Mouse (Mus musculus): Measurements from ENCODE around the gene Ofcc1. TPM values are rescaled to one million over a fixed set of nuclear protein-coding genes. Genes with fewer than 3 reads are reported as not detected.

The Ofcc1 gene
- polyA plus RNA-seq, 1 experiment from 2014 or later, result not detected

GRCm38 (mm10) chr13:40000236-40000635 is 361.0 kb downstream of the Ofcc1 start:
- DNase-seq (ENCODE audit: low spot score), result no peak

DNA sequence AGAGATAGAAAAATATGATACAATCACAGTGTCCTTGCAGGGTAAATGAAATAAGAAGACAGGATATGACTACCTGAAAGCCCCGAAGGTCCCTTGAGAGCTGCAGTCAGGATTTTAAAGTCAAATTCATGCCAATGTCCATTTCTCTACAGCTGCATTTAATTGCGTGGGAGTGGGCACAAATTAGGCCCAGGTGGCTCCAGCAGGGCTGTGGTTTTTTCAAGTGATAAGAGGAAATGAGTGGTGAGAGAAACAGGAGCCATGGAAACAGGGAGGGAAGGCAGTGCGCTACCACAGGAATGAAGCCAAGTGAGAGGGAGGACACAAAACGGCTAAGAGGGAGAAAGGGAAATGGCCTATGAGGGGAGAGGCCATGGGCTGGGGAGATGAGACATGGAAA is 363.3 kb downstream of the Ofcc1 start:
- DNase-seq (ENCODE audit: low spot score), result no peak

GRCm38 (mm10) chr13:39979294-39980061 is 381.8 kb downstream of the Ofcc1 start:
- no peak for DNase-seq (ENCODE audit: low spot score)

GRCm38 (mm10) chr13:39968349-39969016 is 392.8 kb downstream of the Ofcc1 start:
- DNase-seq (ENCODE audit: low spot score), result no peak

GRCm38 (mm10) chr13:39957226-39957625 is 404.0 kb downstream of the Ofcc1 start:
- no peak for DNase-seq (ENCODE audit: low spot score)

- DNase-seq (ENCODE audit: low spot score), result no peak
Observed at GRCm38 (mm10) chr13:39956017-39956416, 405.2 kb downstream of the Ofcc1 start.
